Mouse (Mus musculus) G1E (cell line): ENCODE measurements around the gene Ddit4. TPM values are rescaled to one million over a fixed set of nuclear protein-coding genes. Genes with fewer than 3 reads are reported as not detected.
A peak's percentile ranks its signal among the peaks of the same experiment; 100 is the strongest.

Source experiments
- ATAC-seq: 2 replicates; pipeline ENCODE4 v1.8.0; 2016; ENCODE audit warnings: mild to moderate bottlenecking; ENCODE audit not compliant: insufficient number of reproducible peaks, poor library complexity, low FRiP score, severe bottlenecking; ENCODE audit errors: extremely low read depth
- DNase-seq: peaks from one replicate; pipeline ENCODE4 v3.0.0; 2012; ENCODE audit warnings: low spot score
- H3K27me3 ChIP-seq: 2 replicates; pipeline ENCODE4 v1.6.1; 2012; ENCODE audit warnings: mild to moderate bottlenecking, low read length, inconsistent platforms; ENCODE audit not compliant: insufficient read depth
- H3K36me3 ChIP-seq: replicated peaks from 2 replicates; pipeline ENCODE3; 2012; ENCODE audit warnings: mild to moderate bottlenecking, inconsistent platforms
- H3K4me1 ChIP-seq: 2 replicates; pipeline ENCODE4 v1.6.1; 2012; ENCODE audit warnings: low read depth, low read length, inconsistent platforms, mixed read lengths; ENCODE audit not compliant: insufficient read depth
- H3K4me3 ChIP-seq: 2 replicates; pipeline ENCODE4 v1.5.1; 2012; ENCODE audit warnings: low read depth, mild to moderate bottlenecking, inconsistent platforms, low read length, moderate library complexity, mixed read lengths
- H3K9me3 ChIP-seq: replicated peaks from 2 replicates; pipeline ENCODE4 v1.6.1; 2012; ENCODE audit warnings: inconsistent platforms
- CTCF ChIP-seq: IDR thresholded peaks from 2 replicates; pipeline ENCODE4 v1.5.1; 2012; ENCODE audit warnings: low read depth, low read length, inconsistent platforms, mixed read lengths
- GATA1 ChIP-seq: IDR thresholded peaks from 2 replicates; pipeline ENCODE4 v1.6.1; 2012; ENCODE audit warnings: borderline replicate concordance, low read length, inconsistent platforms, mixed read lengths
- GATA2 ChIP-seq: IDR thresholded peaks from 2 replicates; pipeline ENCODE4 v1.6.1; 2012; ENCODE audit warnings: low read depth, low read length, inconsistent platforms, borderline replicate concordance
- POLR2AphosphoS5 ChIP-seq: IDR thresholded peaks from 2 replicates; pipeline ENCODE4 v1.6.1; 2012; ENCODE audit warnings: low read depth, low read length, inconsistent platforms; ENCODE audit not compliant: insufficient replicate concordance
- TAL1 ChIP-seq: conservative IDR thresholded peaks from 2 replicates; pipeline ENCODE4 v1.6.1; 2012; ENCODE audit warnings: low read depth, low read length, inconsistent platforms, mixed read lengths
- polyA plus RNA-seq: library from polyadenylated mRNA; stranded (reverse); fragments of >175 nt; gene quantifications from 2 replicates; pipeline ENCODE4 v1.2.3, GENCODE M21; 2012
- total RNA-seq, 2 experiments: library from RNA; stranded (forward) in 1 of 2; stranded (reverse) in 1 of 2; fragments of 200-1000 nt in 1 of 2; fragments of >200 nt in 1 of 2; fragmentation: Nextera tagmentation in 1 of 2; gene quantifications; 2 replicates each; pipeline ENCODE4 v1.2.3; 2014 to 2017

Ddit4 gene
- total and polyA plus RNA-seq, 3 experiments = 9.9 to 28.5 (median 27.7) TPM

- Histone ChIP-seq H3K36me3 (no peaks in the 10 kb centered on the region), H3K9me3 (no peaks in the 10 kb centered on the region), H3K27me3 (no peaks in the 10 kb centered on the region; the same call in 1 of the 2 replicates), H3K4me1 (peaks cover 61% of the 10 kb centered on the region), H3K4me3 (peak overlapping the region; percentile 61; the same call in 1 of the 2 replicates)
- ATAC-seq (no peak), DNase-seq (no peak)
- TF ChIP-seq GATA2 = no peak
- no peak for TF ChIP-seq TAL1
- no peak for TF ChIP-seq POLR2AphosphoS5
- TF ChIP-seq GATA1 = no peak
- no peak for TF ChIP-seq CTCF
These were observed 40.0 kb downstream of the Ddit4 start for GRCm38 (mm10) chr10:59911561-59912198.

GRCm38 (mm10) chr10:59911091-59911490 is 40.5 kb downstream of the Ddit4 start:
- no peak for TF ChIP-seq CTCF
- TF ChIP-seq TAL1 = no peak
- no peak for TF ChIP-seq POLR2AphosphoS5
- TF ChIP-seq GATA2 = no peak
- TF ChIP-seq GATA1 = no peak
- peak overlapping the region; percentile 61; the same call in 1 of the 2 replicates for H3K4me3 ChIP-seq
- ATAC-seq = no peak
- no peaks in the 10 kb centered on the region for H3K36me3 ChIP-seq
- no peak for DNase-seq
- H3K27me3 ChIP-seq = no peaks in the 10 kb centered on the region; the same call in 1 of the 2 replicates
- H3K9me3 ChIP-seq = no peaks in the 10 kb centered on the region
- H3K4me1 ChIP-seq = peaks cover 58% of the 10 kb centered on the region

- ATAC-seq (no peak), DNase-seq (no peak)
- H3K4me3 ChIP-seq = no peak overlapping the region
- H3K27me3 ChIP-seq = no peaks in the 10 kb centered on the region; the same call in 1 of the 2 replicates
- no peaks in the 10 kb centered on the region for H3K36me3 ChIP-seq
- TF ChIP-seq GATA1 (no peak), TAL1 (no peak)
- peaks cover 52% of the 10 kb centered on the region for H3K4me1 ChIP-seq
- H3K9me3 ChIP-seq = no peaks in the 10 kb centered on the region
These were observed 42.2 kb downstream of the Ddit4 start for GRCm38 (mm10) chr10:59909357-59909847.

- no peaks in the 10 kb centered on the region; the same call in 1 of the 2 replicates for H3K27me3 ChIP-seq
- DNase-seq (no peak), ATAC-seq (no peak)
- no peaks in the 10 kb centered on the region for H3K36me3 ChIP-seq
- H3K4me1 ChIP-seq = peaks cover 52% of the 10 kb centered on the region
- no peaks in the 10 kb centered on the region for H3K9me3 ChIP-seq
- no peak overlapping the region for H3K4me3 ChIP-seq
- TF ChIP-seq GATA2 (no peak), CTCF (no peak), GATA1 (no peak), POLR2AphosphoS5 (no peak), TAL1 (no peak)
These were observed 42.8 kb downstream of the Ddit4 start for GRCm38 (mm10) chr10:59908776-59909315.

GRCm38 (mm10) chr10:59907695-59908299 is 43.8 kb downstream of the Ddit4 start:
- DNase-seq (peak; percentile 38), ATAC-seq (peak; percentile 66)
- no peaks in the 10 kb centered on the region for H3K9me3 ChIP-seq
- TF ChIP-seq GATA2 = no peak
- no peak for TF ChIP-seq POLR2AphosphoS5
- no peak for TF ChIP-seq GATA1
- TF ChIP-seq CTCF = no peak
- TF ChIP-seq TAL1 = no peak
- H3K4me3 ChIP-seq = no peak overlapping the region; the same call in 1 of the 2 replicates
- H3K27me3 ChIP-seq = no peaks in the 10 kb centered on the region; the same call in 1 of the 2 replicates
- H3K4me1 ChIP-seq = peaks cover 52% of the 10 kb centered on the region
- no peaks in the 10 kb centered on the region for H3K36me3 ChIP-seq

GRCm38 (mm10) chr10:59907080-59907609 is 44.5 kb downstream of the Ddit4 start:
- DNase-seq (no peak), ATAC-seq (no peak)
- no peak overlapping the region; the same call in 1 of the 2 replicates for H3K4me3 ChIP-seq
- no peaks in the 10 kb centered on the region for H3K36me3 ChIP-seq
- H3K9me3 ChIP-seq = no peaks in the 10 kb centered on the region
- TF ChIP-seq POLR2AphosphoS5 (no peak), CTCF (no peak), GATA2 (no peak), TAL1 (no peak), GATA1 (no peak)
- H3K27me3 ChIP-seq = no peaks in the 10 kb centered on the region; the same call in 1 of the 2 replicates
- H3K4me1 ChIP-seq = peaks cover 56% of the 10 kb centered on the region
